Mouse (Mus musculus) B cell, adult 67 days (primary cell): ENCODE results near the gene Rps6kb1. TPM values are rescaled to one million over a fixed set of nuclear protein-coding genes. Genes with fewer than 3 reads are reported as not detected.

Experiments used
- total RNA-seq, 2 experiments: library from RNA; stranded (reverse); gene quantifications; 4 replicates each; pipeline ENCODE4 v1.2.4; 2023

Rps6kb1 gene
- 10 to 100 TPM; 64.3 to 66.6 TPM for total RNA-seq

DNA sequence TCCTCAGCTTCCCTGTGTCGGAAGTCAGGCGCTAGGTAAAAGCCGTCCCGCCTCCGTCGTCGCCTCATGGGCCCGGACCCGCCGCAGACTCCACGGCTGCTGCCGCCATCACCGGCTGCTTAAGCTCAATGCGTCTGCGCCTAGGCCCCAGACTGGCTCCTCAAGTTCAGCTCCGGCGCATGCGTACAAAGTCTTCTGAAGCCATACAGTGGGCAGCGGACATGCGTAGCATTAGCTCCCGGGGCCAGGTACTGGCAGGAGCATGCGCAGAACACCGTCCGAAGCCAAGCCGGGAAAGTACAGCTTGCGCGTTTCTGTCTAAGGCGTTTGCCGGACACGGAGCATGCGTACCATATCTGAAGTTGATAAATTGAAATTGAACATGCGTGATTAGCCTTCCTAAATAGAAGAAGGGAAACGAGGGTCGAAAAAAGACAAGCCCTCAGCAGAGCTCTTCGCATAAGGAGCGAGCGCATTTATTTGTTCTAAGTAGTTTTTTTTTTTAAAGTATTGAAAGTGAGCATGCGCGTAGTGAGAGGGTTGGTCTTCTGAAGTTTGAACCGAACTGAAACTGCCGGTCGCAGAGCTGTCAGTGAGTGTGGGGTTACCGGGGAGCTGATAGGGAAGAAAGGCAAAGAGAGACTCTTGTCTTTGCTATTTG is at the start of gene Rps6kb1, which contains the start of gene Tubd1:
Gene Rps6kb1 (minus strand): TSS at position 167 of the 661 bp plus-strand sequence.
Gene Tubd1 (plus strand): TSS at position 353 of the 661 bp plus-strand sequence.

DNA sequence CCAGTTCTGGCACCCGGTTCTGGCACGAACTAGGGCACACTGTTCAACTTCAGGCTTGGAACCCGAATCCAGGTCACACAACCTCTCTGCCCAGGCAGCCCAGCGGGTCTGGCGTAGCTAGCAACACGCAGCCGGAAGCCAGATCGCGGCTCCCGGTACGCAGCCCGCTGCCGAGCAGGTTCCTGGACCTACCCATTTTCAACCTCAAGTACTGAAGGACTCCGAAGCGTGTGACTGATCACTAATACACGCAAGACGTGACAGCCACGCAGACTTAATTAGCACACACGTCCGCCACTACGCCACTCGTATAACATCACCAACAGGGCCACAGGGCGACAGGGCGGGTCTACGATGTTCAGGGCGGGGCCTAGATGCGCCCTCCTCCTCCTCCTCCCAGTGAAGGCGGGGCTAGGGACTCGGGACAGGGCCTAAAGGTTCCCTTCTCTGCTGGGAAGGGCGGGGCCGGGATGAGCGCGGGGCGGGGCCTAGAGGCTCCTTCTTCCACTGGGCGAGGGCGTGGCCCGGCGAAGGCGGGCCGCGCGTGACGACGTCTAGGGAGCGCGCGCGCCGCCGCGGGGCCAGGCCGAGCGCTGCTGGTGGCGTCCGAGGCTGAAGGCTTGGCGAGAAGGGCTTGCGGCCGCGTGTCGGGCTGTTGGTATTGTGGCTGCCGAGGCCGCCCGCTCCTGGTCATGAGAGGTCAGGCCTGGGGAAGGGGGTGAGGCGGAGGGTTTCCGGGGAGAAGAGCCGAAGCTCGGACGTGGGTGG is 60.3 kb downstream of the Rps6kb1 start, which contains the start of gene Rnft1:
Gene Rnft1 (plus strand): TSS at position 557 of the 768 bp plus-strand sequence.

Other genes starting within 250 kb of the Rps6kb1 start
- 100 to 1,000 TPM; 211 to 233 TPM for gene Med13, start 187.2 kb downstream of the Rps6kb1 start, total RNA-seq
- gene Rnft1, start 60.1 kb downstream of the Rps6kb1 start, total RNA-seq: 10 to 100 TPM; 61.3 to 72.5 TPM
- 1 to 10 TPM; 7.7 to 8.9 TPM for gene Tubd1, start 186 bp upstream of the Rps6kb1 start, total RNA-seq
- 10 to 100 TPM; 65.4 to 76.8 TPM for gene Vmp1, start 139.0 kb upstream of the Rps6kb1 start, total RNA-seq
- 1 to 10 TPM; 7.3 to 8.2 TPM for gene Ptrh2, start 139.2 kb upstream of the Rps6kb1 start, total RNA-seq
- 100 to 1,000 TPM; 299 to 312 TPM for gene Cltc, start 212.8 kb upstream of the Rps6kb1 start, total RNA-seq